Mouse (Mus musculus) spleen, postnatal 14 days (tissue): ENCODE measurements around the gene Chrm5.

ENCODE experiments used
- DNase-seq, 2 experiments: peaks; one replicate each; pipeline ENCODE4 v3.0.0; 2021 to 2022; ENCODE audit warnings: low spot score in 2 of 2

Chrm5 gene

DNA sequence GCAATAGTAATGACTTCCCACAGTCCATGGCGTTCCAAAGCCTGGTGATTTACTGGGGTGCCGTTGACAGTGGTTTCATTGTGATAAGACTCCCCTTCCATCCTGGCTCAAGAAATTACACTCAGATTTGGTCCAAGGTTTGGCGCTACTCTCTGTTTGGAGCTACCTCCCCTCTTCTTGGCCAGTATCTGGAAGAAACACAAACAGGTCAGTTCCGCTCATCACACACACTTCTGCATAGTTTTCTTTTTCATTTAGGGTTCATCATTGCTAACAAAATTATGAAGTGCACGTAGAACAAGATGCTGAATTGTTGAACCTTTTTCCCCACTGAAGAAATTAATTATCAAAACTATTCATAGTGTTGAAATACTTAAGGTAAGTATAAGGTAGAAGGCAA lies at the start of gene Chrm5:
TSS of gene Chrm5 (minus strand) at position 101 of the 400 bp plus-strand sequence.
- no peak for DNase-seq

DNA sequence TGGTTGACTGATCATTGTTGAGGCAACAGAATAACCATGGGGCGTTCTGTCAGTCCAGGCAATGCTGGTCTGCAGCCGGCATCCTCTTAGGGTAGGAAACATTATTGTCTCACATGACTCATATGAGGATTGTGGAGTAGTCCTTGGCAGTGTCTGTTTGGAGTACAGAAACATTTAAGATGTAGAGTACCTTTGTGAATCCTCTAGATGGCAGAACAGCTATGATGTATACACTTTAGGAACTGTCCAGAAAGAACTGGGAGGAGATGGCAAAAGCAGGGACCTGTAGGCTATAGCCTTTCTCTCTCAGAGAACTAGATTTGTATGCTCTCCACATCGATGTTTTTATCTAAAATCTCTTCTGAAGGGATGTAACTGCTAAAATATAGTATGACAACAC lies 46.4 kb upstream of the Chrm5 start:
- no peak for DNase-seq

DNA sequence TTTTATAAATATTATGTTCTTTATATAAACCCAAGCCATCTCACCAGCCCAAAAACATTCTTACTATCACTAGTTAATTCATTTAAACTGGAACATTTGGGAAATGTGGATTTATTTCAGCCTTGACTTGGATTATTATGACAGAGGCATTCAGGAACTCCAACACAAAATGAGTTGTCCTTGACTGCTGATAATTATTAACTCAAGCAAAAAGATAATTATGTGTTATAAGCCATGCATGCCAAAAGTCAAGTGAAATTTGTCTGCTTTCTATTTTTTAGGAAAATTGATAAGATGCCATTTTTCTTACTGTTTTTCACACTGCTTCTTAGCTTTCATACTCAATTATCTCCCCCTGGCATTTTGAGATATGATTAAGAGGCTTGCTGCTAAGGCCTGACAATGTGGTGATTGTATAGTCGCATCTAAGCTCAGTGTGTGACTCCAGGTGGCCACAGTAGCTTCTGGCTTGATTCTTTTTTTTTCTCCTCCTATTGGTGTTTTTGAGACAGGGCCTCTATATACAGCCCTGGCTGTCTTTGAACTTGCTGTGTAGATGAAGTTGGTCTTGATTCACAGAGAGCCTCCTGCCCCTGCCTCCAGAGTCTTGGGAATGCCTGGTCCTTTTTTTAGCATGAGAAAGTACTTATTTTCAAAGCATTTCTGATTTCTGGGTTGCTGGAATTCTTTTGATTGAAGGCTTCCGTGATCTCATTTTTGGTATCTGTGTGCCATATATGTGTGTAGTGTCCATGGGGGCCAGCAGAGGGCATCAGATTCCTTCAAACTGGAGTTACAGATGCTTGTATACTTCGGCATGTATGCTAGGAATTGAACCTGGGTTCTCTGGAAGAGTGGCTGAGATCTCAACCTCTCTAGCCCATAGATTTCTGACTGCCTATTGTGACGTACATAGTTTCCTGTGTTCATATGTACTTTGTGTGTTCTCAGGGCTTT lies 40.2 kb upstream of the Chrm5 start:
- no peak for DNase-seq

DNA sequence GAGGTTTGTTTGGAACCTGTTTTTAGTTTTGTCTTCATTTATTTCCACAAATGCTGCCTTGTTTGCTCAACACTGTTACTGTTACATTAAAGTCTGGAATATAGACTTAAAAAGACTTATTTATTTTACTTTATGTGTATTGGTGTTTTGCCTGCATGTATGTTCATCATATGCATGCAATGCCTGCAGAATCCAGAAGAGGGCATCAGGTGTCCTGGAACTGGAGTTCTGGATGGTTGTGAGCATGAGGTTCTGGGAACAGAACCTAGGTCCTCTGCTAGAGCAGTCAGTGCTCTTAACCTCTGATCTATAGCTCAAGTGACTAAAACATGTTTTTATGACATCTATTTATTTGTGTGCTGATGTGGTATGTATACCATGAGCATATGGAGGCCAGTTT lies 38.0 kb upstream of the Chrm5 start:
- no peak for DNase-seq

DNA sequence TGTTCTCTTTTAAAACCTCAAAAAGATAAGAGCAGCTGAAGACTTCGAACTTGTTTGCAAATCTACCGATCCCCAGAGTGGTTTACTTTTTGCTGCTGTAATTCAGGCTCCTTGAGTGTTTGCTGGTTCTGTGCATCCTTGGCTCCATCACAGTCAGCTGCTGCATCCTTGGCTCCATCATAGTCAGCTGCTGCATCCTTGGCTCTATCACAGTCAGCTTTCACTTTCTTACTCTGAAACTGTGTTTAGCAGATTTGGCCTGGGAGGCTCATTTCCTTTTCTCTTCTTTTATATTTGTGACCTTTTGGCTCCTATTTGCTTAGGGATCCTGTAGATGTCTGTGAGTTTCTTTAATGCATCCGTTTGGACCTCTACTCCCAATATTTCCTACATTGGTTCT lies 36.6 kb upstream of the Chrm5 start:
- no peak for DNase-seq

DNA sequence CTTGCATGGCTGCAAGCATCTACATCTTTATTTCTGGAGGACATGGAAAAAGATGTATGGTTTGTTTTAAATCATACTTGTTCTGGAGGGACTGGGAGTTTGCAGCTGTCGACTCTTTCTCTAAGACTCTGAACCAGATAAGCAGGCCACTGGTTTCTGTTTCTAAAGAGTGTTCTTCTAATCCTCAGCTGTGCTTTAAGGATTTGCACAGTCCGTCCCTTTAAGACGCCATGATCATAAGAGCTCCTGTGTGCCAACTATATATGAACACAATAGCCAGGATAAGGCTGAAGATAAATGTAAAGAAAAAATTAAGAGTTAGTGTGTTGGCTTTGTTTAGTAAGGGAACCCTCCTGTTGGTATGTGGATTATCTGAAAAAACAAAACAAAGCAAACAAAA lies 36.2 kb upstream of the Chrm5 start:
- no peak for DNase-seq

DNA sequence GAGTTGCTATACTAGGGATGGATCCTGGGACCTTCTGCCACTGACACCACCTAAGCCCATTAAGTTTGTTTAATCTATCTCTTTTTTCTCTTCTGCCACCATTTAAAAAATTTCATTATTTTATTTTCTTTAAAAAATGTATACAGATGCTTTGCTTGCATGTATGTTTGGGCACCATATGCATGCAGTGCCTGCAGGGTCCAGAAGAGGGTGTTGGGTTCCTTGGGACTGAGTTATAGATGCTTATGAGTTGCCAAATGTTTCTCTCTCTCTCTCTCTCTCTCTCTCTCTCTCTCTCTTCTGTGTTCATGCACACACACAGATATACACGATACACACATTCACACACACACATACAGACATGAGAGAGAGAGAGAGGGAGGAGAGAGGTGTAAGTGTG lies 32.5 kb upstream of the Chrm5 start:
- DNase-seq: no peak

DNA sequence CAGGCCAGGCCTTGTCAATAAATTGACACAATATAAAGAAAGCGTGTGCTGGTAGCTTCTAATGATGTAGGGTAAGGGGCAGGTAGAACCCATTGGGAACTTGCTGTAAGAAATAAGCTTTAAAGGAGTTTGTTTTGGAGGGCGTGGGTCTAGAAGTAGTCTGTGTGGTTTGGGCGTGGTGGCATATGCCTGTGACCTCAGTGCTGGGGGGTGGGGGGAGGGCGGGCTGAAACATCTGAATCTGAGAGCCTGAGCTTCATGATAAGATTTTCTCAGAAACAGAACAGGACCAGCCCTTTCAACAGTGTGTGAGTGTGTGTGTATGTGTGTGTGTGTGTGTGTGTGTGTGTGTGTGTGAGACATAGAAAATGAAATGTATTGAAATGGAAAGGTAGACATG lies 29.6 kb upstream of the Chrm5 start:
- DNase-seq: no peak

DNA sequence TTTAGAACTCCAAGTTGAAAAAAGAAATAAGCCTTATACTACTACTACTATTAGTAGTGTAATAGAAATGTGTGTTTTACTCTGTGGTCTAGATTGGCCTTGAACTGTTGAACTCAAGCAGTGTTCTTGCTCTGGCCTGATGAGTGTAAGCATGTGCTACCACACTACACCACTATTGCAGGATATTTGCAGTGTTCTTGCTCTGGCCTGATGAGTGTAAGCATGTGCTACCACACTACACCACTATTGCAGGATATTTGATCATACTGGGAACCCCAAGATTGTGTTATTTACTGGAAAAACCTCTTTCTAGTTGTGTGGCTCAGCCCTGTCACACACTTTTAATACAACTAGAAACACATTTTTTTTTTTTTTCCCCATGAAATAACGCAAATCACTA lies 26.9 kb upstream of the Chrm5 start:
- DNase-seq: no peak

DNA sequence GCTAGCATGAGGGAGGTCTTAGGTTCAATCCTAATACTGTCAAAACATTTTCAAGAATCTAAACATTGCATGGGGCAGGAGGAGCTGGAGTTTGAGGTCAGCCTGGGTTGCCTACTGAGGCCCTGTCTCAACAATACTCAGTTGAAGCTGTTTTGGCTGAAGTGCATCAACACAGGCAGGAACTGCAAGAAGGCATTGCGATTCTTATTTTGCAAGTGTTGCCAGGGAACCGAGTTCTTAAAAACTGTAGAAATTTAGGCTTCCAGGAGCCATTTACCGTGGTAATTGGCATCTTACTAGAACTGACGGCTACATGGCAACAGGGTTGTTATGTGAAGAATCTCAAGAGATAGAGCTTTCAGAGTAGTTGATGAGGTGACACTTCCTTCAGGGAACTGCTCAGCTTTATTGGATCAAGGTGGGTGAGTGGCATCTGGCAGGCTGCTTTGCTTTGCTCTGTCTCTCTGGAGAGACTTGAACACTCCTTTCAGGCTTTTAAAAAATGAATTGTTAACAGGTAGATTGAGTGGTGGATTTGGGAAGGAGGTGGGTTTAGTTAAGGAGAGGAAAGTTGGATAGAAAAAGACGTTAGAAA lies 26.4 kb upstream of the Chrm5 start:
- DNase-seq: no peak

DNA sequence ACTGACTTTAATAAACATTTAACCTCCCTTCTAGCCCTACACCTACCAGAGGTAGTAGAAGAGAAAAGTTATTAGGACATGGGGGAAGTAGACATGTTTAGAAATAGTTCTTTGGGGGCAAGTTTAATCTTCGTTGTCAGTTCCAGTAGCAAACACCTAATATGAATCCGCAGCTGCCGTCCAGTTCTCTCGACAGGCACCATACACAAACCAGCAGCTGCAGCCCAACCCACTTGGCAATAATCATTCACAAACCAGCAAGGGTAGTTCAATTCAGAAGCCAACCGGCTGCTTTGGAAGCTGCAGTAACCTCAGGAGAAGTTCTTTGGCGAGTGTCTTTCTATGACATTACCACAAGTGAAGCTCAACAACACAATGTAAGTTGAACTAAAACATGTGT lies 23.4 kb upstream of the Chrm5 start:
- DNase-seq: no peak

DNA sequence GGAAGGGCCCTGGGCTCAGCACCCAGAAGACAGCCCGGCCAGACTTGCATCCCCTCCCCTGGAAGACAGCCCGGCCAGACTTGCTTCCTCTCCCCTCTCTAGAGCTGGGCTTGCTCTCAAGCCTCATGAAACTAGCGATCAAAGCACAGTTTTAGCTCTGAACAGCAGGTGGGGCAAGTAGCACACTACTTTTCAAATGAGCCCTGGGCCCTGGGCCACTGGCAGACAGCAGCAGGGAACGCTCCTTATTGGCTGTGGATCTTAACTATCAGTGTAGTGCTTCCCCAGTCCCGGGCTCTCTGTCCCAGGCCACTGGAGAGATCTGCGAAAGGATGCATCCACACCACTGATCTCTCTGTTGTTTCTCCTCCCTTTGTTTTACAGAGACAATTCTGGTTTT lies 20.6 kb upstream of the Chrm5 start:
- DNase-seq: peak; percentile 19 to 40

DNA sequence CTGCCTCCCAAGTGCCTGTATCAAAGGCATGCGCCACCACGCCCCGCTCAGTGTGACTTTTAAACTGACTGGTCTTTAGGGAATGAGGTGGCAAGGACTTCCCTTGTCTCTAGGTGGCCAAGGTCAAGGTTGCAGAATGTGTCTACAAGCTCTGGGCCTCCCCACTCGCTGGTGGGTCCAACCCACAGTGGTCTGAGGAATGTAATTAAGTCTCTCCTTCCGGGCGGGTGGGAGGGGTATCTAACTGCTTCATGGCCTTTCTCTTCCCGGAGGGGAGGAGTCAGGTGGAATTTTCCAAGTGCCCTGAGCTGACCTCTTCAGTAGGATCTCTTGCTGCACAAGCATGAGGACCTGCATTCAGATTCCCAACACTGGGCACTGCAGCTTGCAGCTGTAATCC lies 17.3 kb upstream of the Chrm5 start:
- no peak for DNase-seq

DNA sequence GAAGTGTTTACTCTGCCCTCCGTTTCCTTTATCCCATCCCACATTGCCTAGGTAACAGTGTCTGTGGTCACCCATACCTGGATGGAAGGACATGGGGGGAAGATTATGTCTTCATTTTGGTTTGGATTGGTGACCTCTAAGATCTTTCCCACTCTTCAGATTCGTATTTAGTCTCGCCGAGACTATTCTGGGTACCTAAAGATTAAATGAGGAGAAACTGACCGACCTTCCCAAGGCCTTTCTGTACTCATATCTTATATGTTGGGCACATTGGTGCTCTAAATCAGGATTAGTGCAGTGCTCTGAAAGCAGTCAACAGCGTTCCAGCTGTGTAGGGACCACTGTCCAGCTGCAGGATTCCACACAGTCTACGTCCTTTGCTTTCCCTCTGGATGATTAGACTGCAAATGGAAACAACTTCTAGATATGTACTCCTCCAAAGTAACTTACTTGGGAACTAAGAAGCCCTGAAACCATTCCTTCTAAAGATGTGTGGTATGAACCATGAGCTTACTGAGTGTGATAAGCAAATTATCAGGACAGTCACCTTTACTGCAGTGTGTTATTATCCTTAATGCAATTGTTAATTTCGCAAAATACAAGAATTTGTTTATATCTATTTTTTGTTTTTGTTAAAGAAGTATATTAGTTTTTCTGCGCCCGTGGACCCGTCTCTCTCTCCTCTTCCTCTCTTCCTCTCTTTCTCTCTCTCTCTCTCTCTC lies 13.1 kb upstream of the Chrm5 start:
- no peak for DNase-seq

DNA sequence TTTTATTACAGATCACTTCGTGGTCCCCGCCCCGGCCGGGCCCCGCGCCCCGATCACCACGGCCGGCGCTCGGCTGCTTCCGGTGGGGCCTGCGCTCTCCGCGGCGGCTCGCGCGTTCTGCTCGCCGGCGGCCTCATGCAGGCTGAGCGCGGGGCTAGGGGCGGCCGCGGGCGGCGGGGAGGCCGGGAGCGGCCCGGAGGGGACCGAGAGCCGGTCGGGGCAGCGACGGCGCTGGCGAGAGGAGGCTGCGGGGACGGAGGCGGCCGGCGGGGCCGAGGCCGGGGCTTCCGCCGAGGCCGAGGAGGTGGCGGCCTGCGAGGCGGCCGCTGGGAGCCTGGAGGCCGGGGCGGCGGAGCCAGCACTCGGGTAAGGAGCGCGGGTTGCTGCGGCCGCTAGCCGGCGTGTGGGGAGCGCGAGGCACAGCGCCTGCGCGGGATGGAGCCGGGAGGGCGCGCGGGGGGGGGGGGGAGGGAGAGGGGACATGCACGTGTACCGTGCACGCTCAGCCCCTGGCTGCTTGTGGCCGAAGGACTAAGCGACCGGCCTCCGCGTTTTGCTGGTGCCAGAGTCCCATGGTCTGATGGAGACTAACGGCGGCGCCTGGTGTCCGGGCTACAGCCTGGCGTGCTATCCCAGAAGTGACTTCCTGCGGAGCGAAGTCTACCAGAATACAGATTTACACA lies 12.4 kb upstream of the Chrm5 start, which contains the start of gene Aven:
TSS of gene Aven (plus strand) at position 109 of the 683 bp plus-strand sequence.
- DNase-seq: peak; percentile 58 to 68

DNA sequence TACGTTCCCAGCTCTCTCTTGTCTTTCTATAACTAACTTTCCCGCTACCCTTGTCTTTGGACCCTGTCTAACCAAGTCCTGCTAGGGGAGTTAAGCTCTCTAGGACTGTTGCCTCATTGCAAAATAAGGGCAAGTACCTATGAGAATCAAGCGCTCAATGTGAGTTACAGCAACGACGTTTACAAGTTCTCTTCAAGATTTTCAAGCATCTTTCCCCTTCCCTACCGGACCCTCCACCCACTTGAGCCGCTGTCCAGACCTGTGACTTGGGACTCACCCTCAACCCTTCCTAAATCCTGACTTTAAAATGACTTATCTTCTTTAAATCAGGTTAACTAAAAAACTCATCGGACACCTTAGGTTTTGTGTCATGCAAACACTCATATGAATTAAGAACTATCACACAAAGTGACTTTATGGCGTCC lies 11.9 kb upstream of the Chrm5 start:
- DNase-seq: no peak

DNA sequence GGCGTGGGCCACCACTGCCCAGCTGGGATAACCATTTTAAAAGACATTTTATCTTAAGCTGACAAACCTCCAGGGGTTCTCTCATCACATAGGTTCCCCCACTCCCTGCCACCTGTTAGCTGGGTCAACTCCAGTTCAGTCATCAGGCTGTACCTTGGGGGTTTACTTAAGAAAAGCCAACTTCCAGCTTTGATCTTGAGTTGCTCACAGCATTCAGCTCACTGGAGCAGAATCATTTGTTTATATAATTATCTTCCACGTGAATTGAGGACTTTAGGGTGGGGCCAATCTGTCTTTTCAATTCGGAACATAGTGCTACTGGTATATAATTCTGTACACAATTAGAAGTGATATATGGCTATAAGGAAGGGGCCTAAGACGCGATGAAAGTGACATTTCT lies 11.1 kb upstream of the Chrm5 start:
- DNase-seq: no peak

DNA sequence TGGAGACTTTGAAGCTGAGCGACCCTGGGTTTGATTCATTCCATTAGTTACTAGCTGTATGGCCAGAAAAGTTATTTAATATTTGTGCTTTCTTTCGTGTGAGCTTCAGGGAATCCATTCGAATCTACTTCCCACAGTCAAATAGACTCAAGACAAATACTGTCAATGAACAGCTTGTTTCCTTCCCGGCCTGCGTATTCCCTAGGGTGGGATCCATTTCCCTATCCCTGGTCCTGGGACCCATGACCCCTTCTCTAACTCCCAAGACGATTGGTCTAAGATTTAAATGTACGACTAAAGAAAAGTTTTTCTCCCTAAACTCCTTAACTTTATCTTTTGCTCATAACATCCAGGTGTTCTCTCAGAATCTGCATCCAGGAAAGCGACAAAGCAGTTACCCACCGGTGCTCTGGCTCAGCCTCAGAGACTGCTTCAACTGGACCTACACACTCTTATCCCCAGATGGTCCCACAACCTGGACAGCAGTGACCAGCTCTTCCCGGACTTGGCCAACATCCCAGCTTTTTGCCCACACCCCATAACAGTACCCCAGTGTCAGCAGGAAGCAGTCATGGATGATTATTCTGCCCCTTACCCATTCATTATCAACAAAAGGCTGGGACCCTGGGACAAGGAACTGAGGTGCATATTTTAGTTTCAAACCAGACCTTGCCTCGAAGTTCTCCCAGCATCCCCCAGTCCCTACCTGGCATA lies 10.1 kb upstream of the Chrm5 start:
- DNase-seq: no peak

DNA sequence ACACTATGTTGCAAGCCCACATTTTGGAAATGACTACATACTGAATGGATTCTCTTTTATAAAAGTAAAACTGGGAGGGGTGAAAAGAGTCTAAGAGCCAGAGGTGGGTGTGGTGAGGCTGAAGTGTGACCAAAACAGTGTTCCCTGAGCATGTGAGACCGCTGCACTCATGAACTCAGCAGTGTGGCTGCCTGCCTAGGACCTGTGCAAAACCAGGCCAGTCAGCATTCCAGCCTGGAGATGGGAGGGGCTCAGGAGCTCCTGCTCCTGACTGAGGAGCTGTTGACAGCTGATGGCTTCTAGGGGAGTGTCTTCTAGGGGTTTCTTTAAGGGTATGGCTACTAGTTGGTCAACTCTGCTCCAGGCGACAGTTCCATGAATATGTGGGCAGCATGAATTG lies 4.3 kb upstream of the Chrm5 start:
- no peak for DNase-seq

DNA sequence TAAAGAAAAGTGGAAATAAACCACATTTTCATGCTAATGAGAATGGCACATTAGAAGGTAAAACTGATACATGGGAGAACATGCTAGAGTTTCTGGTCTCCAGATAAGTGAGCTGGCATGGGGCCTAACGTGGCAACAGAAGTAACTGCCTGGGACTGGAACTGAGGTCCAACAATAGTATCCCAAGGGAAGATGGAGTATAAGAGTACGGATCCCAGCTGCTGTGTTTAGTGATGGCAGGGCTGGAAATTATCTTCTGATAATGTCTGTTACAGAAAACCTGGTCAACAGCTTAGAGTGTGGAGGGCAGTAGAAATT lies 2.7 kb upstream of the Chrm5 start:
- DNase-seq: no peak

DNA sequence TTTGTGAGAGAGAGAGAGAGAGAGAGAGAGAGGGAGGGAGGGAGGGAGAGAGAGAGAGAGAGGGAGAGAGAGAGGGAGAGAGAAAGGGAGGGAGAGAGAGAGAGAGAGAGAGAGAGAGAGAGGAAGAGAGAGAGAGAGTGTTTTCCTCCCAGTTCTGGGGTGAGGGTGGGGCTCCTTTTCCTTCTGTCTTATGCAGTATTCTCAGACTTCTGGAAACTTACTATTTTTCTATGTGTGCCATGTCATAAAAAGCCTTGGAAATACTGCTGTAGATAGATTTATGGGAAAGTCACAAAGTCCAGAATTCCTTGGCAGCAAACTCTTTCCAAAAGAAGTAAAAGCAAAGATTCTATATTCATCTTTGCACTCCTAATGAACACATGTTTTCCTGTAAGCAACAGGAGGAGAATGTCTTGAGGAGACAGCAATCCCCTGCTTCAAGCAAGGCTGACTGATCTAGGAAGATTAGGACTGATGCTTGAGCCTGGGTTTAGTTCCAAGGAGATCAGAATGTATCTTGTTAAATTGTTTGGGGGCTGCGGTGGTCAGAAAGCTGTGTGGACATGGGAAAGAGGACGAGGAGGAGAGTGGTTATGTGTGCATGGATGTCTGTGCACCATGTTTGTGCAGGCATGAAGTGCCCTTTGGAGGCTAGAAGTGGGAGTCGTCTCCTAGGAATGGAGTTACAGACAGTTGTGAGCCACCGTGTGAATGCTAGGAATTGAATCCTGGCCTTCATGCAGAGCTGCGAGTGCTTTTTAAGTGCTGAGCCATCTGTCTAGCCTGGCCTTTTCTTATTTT lies 2.2 kb upstream of the Chrm5 start:
- DNase-seq: no peak
